ENCODE assay signal across 9 mouse cellular contexts in genomic region chrX:95359053-95359452, GRCm38 (mm10).
DNase-seq lines count a peak whose midpoint lies in the region; ATAC-seq and TF ChIP-seq lines count a peak whose summit lies in the region.
"Had no signal": no experiment of that assay in that cellular context is flagged by ENCODE, and none has a peak within 500 bp of the region (broad histone marks: within the 10 kb centered on the region; RNA-seq: fewer than 3 reads in every experiment).

No protein-coding gene starts in this region.

- H3K4me3 ChIP-seq in limb, embryonic 11.5 days (ENCODE audit: low read depth, low read length): no peak overlapping the region
- H3K4me3 ChIP-seq in limb, embryonic 10.5 days: no peak overlapping the region
- no peak overlapping the region for H3K4me3 ChIP-seq in cerebellum, adult 2 months (replicated peaks; ENCODE audit: insufficient read depth, low read depth, low read length)
- no peak overlapping the region for H3K4me3 ChIP-seq in layer of hippocampus, adult 2 months
- H3K4me3 ChIP-seq: erythroblast, embryonic 14.5 days had no signal

- no peak for ATAC-seq in limb, embryonic 11.5 days (ENCODE audit: insufficient number of reproducible peaks, low FRiP score, low TSS enrichment, low read depth)

- no peak for TF ChIP-seq POLR2A in cerebellum, adult 2 months (IDR thresholded peaks at IDR 0.05; ENCODE audit: borderline replicate concordance, insufficient read depth, low read length)

- H3K36me3 ChIP-seq in limb, embryonic 11.5 days (ENCODE audit: control insufficient read depth, insufficient read depth, low read length): no peaks in the 10 kb centered on the region
- H3K36me3 ChIP-seq in limb, embryonic 10.5 days: no peaks in the 10 kb centered on the region

- peak; percentile 5 for DNase-seq in adrenal gland, postnatal 14 days
- DNase-seq in adrenal gland, adult 8-10 months: no peak
- DNase-seq in limb, embryonic 11.5 days (ENCODE audit: low spot score): peak; percentile 21
- DNase-seq in limb, embryonic 10.5 days (ENCODE audit: low spot score): no peak
- DNase-seq in cerebellum, adult 2 months: peak; percentile 9 to 13
- DNase-seq in layer of hippocampus, adult 2 months (ENCODE audit: low spot score in 2 of 2): peak; percentile 7 to 40
- peak; percentile 4 for DNase-seq in right cerebral cortex, postnatal 25 days
- DNase-seq in thymus, postnatal 4 days: no peak

- no peaks in the 10 kb centered on the region for H3K27me3 ChIP-seq in limb, embryonic 11.5 days (ENCODE audit: control insufficient read depth, insufficient read depth, low read length)
- H3K27me3 ChIP-seq in limb, embryonic 10.5 days (ENCODE audit: low read depth, poor library complexity, severe bottlenecking): no peaks in the 10 kb centered on the region
- no peaks in the 10 kb centered on the region for H3K27me3 ChIP-seq in cerebellum, adult 2 months (ENCODE audit: control insufficient read depth, insufficient read depth, low read length)

- H3K4me2 ChIP-seq in limb, embryonic 11.5 days (ENCODE audit: low read depth, severe bottlenecking): no peak overlapping the region

- H3K9ac ChIP-seq in limb, embryonic 11.5 days (ENCODE audit: low read length): no peak overlapping the region

- H3K9me3 ChIP-seq in limb, embryonic 11.5 days (ENCODE audit: control insufficient read depth, low read length): no peaks in the 10 kb centered on the region
- H3K9me3 ChIP-seq in limb, embryonic 10.5 days (replicated peaks): no peaks in the 10 kb centered on the region

- H3K27ac ChIP-seq in limb, embryonic 11.5 days (replicated peaks; ENCODE audit: low read depth, low read length): no peak overlapping the region
- no peak overlapping the region for H3K27ac ChIP-seq in limb, embryonic 10.5 days
- H3K27ac ChIP-seq in cerebellum, adult 2 months (ENCODE audit: insufficient read depth, low read length): no peak overlapping the region
- no peak overlapping the region for H3K27ac ChIP-seq in layer of hippocampus, adult 2 months

- TF ChIP-seq CTCF in cerebellum, adult 2 months (IDR thresholded peaks at IDR 0.05; ENCODE audit: borderline replicate concordance, insufficient read depth, low read depth, low read length): peak; percentile 32; the same call in 1 of the 2 replicates
- TF ChIP-seq CTCF in layer of hippocampus, adult 2 months (conservative IDR thresholded peaks at IDR 0.05): peak; percentile 90

- 28% methylated on average over 3 of the region's 3 CpGs for WGBS in limb, embryonic 11.5 days
- 29% methylated on average over 3 of the region's 3 CpGs for WGBS in limb, embryonic 10.5 days
- WGBS in cerebellum, adult 2 months: 12% methylated on average over 3 of the region's 3 CpGs

- no peaks in the 10 kb centered on the region for H3K4me1 ChIP-seq in limb, embryonic 11.5 days (ENCODE audit: control insufficient read depth, insufficient read depth, low read length)
- H3K4me1 ChIP-seq in limb, embryonic 10.5 days: no peaks in the 10 kb centered on the region
- H3K4me1 ChIP-seq in cerebellum, adult 2 months (ENCODE audit: control insufficient read depth, insufficient read depth, low read length): no peaks in the 10 kb centered on the region

Comparison
In these comparisons a context has a peak if more than half of its experiments do, and no peak if none do; other contexts are left out.
1. DNase-seq: peak in adrenal gland, postnatal 14 days (single experiment), limb, embryonic 11.5 days (single experiment), cerebellum, adult 2 months (2 of 2), layer of hippocampus, adult 2 months (2 of 2) and right cerebral cortex, postnatal 25 days (single experiment); none in adrenal gland, adult 8-10 months (single experiment), limb, embryonic 10.5 days (single experiment) and thymus, postnatal 4 days (single experiment).